Mouse (Mus musculus) lung, postnatal 36 days (tissue): ENCODE measurements around the gene Mrps18a.
A peak's percentile ranks its signal among the peaks of the same experiment; 100 is the strongest.

Source experiments
- DNase-seq: peaks from one replicate; pipeline ENCODE4 v3.0.0; 2022; ENCODE audit warnings: mixed read lengths

Gene Mrps18a

GRCm38 (mm10) chr17:46152847-46153782 lies 42.3 kb downstream of the Mrps18a start, which contains the start of gene Mad2l1bp:
Gene Mad2l1bp (minus strand): TSS chr17:46153553.
- peak; percentile 97 for DNase-seq

DNA sequence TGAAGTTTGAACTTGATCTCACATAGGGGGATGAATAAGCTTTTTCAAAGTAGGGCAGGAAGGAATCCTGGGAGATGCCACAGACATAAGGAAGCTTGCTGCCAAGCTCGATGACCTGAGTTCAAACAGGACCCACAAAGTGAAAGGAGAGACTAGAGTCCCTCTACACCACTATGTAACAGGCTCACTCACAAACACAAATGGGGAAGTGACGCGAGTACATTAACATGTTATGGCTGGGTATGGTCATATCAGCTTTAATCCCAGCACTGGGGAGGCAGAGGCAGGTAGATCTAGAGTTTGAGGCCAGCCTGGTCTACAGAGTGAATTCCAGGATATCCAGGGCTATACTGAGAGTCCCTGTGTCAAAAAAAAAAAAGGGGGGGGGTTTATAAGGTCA lies 43.5 kb downstream of the Mrps18a start:
- DNase-seq, result no peak

DNA sequence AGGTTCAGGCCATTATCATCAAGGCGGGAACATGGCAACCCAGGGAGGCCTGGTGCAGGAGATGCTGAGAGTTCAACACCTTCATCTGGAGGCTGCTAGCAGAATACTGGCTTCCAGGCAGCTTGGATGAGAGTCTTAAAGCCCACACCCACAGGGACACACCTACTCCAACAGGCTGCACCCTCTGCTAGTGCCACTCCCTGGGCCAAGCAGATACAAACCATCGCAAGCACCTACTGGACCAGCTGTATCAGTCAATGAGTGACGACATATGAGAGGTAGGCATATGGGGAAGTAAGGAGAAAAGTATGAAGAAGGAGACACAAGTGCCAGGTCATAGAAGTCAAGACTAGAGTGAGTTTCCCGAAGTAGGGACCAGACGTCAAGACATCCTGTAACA lies 45.9 kb downstream of the Mrps18a start:
- DNase-seq, result no peak

GRCm38 (mm10) chr17:46157131-46157530 lies 46.3 kb downstream of the Mrps18a start:
- no peak for DNase-seq

GRCm38 (mm10) chr17:46159236-46159635 lies 48.5 kb downstream of the Mrps18a start:
- DNase-seq, result no peak

GRCm38 (mm10) chr17:46160090-46160662 lies 49.4 kb downstream of the Mrps18a start:
- peak; percentile 98 for DNase-seq

DNA sequence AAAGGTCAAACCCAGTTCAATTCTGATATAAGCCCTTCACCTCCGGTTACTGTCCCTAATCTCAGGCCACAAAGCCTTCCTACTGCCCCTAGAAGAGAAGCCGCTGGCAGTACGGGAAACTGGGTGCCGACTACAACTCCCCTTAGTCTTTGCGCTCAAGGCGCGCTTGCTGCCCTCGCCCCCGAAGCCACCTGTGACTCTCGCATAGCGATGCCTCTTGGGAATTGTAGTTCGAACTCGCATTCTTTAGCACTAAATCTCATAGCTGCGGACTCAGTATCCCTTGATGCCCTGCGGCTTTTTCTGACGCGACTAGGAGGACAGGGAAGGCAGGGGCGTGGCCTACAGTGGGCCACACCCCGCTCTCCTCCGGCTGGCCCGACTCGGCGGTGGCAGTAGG lies 49.9 kb downstream of the Mrps18a start, which contains the start of gene Gtpbp2:
Gene Gtpbp2, plus strand, starts transcription at position 347 of the 400 bp plus-strand sequence.
- peak; percentile 100 for DNase-seq

DNA sequence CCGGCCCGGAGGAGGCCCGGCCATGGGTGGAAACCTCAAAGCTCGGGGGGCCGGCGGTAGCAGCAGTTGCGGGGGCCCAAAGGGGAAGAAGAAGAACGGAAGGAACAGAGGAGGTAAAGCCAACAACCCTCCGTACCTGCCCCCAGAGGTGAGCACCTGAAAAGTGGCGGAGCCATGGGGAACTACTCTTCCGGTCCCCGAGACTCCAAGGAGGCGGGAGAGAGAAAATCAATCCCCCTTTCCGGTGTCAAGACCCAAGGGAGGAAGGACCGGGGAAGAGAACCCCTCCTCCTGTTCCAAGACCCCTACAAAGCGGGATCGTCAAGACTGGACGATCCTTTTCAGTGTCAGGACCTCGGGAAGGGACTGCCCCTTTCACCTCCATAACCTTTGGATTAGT lies 50.4 kb downstream of the Mrps18a start:
- peak; percentile 21 for DNase-seq

GRCm38 (mm10) chr17:46161710-46162109 lies 50.9 kb downstream of the Mrps18a start:
- DNase-seq, result no peak

DNA sequence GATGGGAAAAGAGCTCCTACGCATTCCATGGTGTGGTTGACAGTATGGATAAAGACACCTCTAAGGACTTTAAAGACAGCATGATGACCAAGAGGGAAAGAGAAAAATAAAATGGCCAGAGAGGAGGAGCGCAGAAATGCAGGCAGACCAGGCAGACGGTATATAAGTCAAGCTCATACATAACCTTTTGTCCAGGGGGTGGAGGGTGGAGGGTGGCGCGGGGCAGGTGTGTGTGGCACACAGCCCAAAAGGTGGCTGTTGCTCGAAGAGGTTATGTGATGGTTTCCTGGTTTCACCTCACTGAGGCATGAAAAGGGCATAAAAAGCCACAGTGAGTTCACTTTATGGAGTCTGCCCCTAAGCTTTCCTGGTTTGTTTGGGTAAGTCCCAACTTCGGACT lies 51.8 kb downstream of the Mrps18a start:
- DNase-seq, result no peak

DNA sequence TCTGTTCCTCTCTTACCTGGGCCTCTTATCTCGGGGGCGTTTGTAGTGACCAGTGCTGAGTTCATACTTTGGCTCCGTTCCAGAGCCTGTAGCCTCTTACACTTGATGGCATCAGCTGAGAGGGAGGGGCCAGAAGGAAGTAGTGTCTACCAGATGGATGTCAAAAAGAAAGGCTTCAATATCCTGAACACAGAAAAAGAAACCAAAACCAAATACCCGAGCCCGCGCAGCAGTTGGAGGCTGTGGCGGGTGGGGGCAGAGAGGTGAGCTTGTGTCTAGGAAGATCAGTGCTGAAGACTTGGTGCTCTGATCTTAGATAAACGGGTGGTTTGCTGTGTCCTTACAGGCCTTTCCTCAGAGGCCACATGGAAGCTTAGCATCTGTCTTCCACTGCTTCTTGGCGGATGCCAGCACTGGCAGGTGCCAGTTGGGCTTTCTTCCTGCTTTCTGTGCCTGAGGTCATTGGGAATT lies 52.2 kb downstream of the Mrps18a start:
- DNase-seq, result peak; percentile 86

- DNase-seq, result no peak
Measured at GRCm38 (mm10) chr17:46164301-46164700, 53.5 kb downstream of the Mrps18a start.

GRCm38 (mm10) chr17:46164791-46165190 lies 54.0 kb downstream of the Mrps18a start:
- no peak for DNase-seq

DNA sequence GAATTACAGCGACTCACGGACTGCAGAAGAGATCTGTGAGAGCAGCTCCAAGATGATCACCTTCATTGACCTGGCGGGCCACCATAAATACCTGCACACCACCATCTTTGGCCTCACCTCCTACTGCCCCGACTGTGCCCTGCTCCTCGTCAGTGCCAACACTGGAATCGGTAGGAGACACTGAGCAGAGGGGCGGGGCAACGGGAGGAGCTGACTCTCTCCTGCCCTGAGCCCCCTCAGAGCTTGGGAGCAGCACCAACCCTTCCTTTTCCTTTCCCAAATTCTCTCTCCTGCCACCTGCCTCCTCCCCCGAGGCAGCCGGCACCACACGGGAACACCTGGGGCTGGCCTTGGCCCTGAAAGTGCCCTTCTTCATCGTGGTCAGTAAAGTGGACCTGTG lies 54.7 kb downstream of the Mrps18a start:
- no peak for DNase-seq

- no peak for DNase-seq
Measured at GRCm38 (mm10) chr17:46166270-46166669, 55.5 kb downstream of the Mrps18a start.

- DNase-seq, result no peak
Measured at GRCm38 (mm10) chr17:46167014-46167413, 56.2 kb downstream of the Mrps18a start.

GRCm38 (mm10) chr17:46168318-46168717 lies 57.5 kb downstream of the Mrps18a start:
- DNase-seq, result no peak

- DNase-seq, result no peak
Measured at GRCm38 (mm10) chr17:46168768-46169167, 58.0 kb downstream of the Mrps18a start.

GRCm38 (mm10) chr17:46170538-46170937 lies 59.8 kb downstream of the Mrps18a start:
- peak; percentile 64 for DNase-seq
